In the genomic region with DNA sequence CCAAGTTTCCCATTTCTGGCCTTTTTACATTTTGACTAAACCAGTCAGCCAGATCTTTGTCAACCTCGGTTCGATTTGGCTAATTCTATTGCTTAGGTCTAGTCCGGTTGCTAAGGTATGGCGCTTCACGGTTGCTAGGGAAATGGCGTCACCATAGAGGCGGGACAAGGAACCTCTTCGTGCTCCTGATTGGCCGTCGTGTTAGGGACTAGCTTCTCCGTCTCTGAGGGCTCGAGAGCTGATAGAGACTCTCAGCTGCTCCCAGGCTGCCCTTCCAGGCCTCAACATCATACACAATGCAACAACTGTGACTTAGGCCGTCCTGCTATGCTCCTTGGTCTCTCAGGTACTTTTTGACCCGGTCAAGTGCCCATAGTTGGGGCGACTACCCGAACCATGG, we compare ENCODE assay signal across 8 mouse cellular contexts. TPM values are rescaled to one million over a fixed set of nuclear protein-coding genes. Genes with fewer than 3 reads are reported as not detected.
DNase-seq lines count a peak whose midpoint lies in the region; ATAC-seq and TF ChIP-seq lines count a peak whose summit lies in the region.

A gene (plus strand): TSS at position 157 of the 400 bp plus-strand sequence.

- POLR2A ChIA-PET in Patski (lab: Charles Lee): interaction anchor here (1.0 kb wide), 1 partner anchor 42 kb away, joined by 3 read pairs; no protein-coding TSS in a partner anchor

- peaks cover 26% of the 10 kb centered on the region for H3K4me1 ChIP-seq in hindbrain, embryonic 14.5 days (replicated peaks; ENCODE audit: control insufficient read depth, insufficient read depth, low read length)

- peak; percentile 41 for ATAC-seq in Patski
- ATAC-seq in hindbrain, embryonic 14.5 days (ENCODE audit: low FRiP score): peak; percentile 86

- peak within 1 kb of the TSS; percentile 72 for H3K27ac ChIP-seq in hindbrain, embryonic 14.5 days

- peak within 1 kb of the TSS; percentile 58 for H3K4me3 ChIP-seq in hindbrain, embryonic 14.5 days (replicated peaks; ENCODE audit: low read length)

- H3K9me3 ChIP-seq in hindbrain, embryonic 14.5 days (ENCODE audit: control insufficient read depth, low read length): no peaks in the 10 kb centered on the region

- CTCF ChIA-PET in Patski (lab: Charles Lee): interaction anchor here (0.6 to 1.9 kb wide), 7 partner anchors 9 to 67 kb away, joined by 3 to 6 read pairs (median 4); a partner anchor contains a TSS

- peak within 1 kb of the TSS; percentile 79 for H3K9ac ChIP-seq in hindbrain, embryonic 14.5 days

- no peak for TF ChIP-seq CTCF in Patski (IDR thresholded peaks at IDR 0.05)

- no peaks in the 10 kb centered on the region for H3K27me3 ChIP-seq in Patski
- H3K27me3 ChIP-seq in hindbrain, embryonic 14.5 days (ENCODE audit: control insufficient read depth, insufficient read depth, low read length): no peaks in the 10 kb centered on the region

- H3K36me3 ChIP-seq in hindbrain, embryonic 14.5 days (replicated peaks; ENCODE audit: control insufficient read depth, insufficient read depth): peaks cover 13% of the 10 kb centered on the region

- whole genome bisulfite sequencing in hindbrain, embryonic 14.5 days: under 1% methylated on average over 16 of the region's 16 CpGs

- DNase-seq in Patski (ENCODE audit: low read depth, low spot score): peak; percentile 86
- peak; percentile 96 to 98 for DNase-seq in cerebellum, postnatal 14 days
- peak; percentile 93 to 96 for DNase-seq in frontal cortex, postnatal 25 days (ENCODE audit: low spot score in 2 of 2)
- peak; percentile 99 for DNase-seq in hindbrain, embryonic 14.5 days (ENCODE audit: low spot score)
- DNase-seq in layer of hippocampus, postnatal 36 days: peak; percentile 96
- DNase-seq in lung, postnatal 36 days: peak; percentile 99
- peak; percentile 98 for DNase-seq in retina, postnatal 1 day
- peak; percentile 92 to 93 for DNase-seq in urinary bladder, adult 18-20 months (ENCODE audit: low spot score in 2 of 2)

- peak within 1 kb of the TSS; percentile 82 for H3K4me2 ChIP-seq in hindbrain, embryonic 14.5 days (replicated peaks)

- in situ Hi-C loops in Patski (cut with MboI; ENCODE audit: low pct_unique_long_range_greater_than_20kb): loop anchor here (25.0 kb wide), 1 partner anchor 493 kb away; a partner anchor contains a TSS

RNA-seq across cellular contexts. Expression of the gene that starts here (rescaled TPM):
- 22.5 TPM for polyA plus RNA-seq in Patski (2021)
- 11.7 and 12.9 TPM in 2 replicates for polyA plus RNA-seq in hindbrain, embryonic 14.5 days (2014; fragmentation: Nextera tagmentation; extraction: Ambion mirVana)
- total RNA-seq in layer of hippocampus, postnatal 36 days (2021): 10 to 100 TPM; 17.9 to 18.0 TPM

Comparison
In these comparisons a context has a peak if more than half of its experiments do, and no peak if none do; other contexts are left out.
1. Peak in every context shown above with its lines: DNase-seq, ATAC-seq, H3K4me3 ChIP-seq and H3K27ac ChIP-seq.